Mouse (Mus musculus) induced T-regulatory cell, adult 2 months (primary cell): ENCODE measurements at regions not wholly inside any gene's neighbourhood (a gene's known extent, or its start where the extent isn't known, plus 50 kb on each side); places are given as distances from the start of the nearest gene placed in this dataset.

Experiments
- DNase-seq: peaks from one replicate; pipeline ENCODE4 v3.0.0-alpha.2; 2012; ENCODE audit warnings: low read depth

DNA sequence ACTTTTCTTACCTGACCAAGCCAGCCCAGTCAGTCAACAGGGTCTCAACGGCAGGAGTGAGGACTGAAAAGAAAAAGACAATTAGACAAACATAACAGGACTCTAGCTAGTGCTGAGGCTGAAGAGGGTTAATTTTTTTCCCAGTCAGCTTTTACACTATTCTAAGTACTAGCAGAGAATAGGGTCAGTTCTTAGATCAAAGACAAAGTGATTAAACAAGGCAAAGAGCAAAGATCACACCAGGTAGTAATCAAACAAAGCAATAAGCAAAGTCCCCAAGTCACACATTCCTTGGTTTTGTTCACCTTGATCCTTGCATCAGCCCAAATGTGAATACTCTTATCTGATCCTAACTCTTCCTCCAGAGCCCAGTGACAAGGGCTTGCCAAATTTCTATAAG, 267.8 kb upstream of the Tsc22d2 start:
- no peak for DNase-seq

DNA sequence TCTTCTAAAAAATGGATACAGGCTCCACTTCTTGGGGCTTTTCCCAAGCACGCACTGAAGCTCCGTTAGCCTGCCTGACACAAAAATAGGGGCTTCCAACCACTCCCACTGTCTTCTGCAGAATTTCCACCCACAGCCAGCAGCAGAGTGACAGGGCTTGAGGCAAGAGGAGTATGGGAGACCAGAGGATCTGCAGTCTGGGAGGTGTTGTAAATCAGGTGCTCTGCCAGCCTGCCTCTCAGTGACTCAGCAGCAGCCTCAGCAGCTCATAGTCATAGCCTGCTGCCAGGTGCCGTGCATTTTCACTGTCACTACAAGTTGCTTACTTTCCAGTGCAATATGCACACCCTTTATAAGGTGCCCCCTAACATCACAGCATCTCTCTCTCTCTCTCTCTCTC, 261.4 kb upstream of the Tsc22d2 start:
- no peak for DNase-seq

GRCm38 (mm10) chr3:58153874-58154756, 260.4 kb upstream of the Tsc22d2 start:
- DNase-seq: no peak

GRCm38 (mm10) chr3:58159384-58159783, 255.1 kb upstream of the Tsc22d2 start:
- peak; percentile 44 for DNase-seq

DNA sequence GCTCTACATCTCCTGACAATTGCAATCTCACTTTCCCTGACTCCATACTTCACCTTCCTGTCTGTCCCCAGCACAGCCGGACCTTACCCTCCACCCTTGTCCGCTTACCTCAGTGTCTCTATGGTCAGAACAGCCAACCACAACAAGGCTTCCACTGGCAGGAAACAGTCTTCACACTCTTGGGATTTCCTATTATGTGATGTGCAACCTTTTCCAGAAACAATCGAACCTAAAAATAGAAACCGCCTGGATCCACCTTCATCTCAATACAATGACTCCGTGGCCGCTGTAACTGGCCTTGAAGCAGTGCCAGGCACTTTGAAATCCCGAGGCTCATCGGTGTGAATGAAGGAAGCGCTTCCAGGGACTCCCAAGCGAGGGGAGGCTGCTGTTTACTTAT, 252.3 kb upstream of the Tsc22d2 start:
- no peak for DNase-seq

DNA sequence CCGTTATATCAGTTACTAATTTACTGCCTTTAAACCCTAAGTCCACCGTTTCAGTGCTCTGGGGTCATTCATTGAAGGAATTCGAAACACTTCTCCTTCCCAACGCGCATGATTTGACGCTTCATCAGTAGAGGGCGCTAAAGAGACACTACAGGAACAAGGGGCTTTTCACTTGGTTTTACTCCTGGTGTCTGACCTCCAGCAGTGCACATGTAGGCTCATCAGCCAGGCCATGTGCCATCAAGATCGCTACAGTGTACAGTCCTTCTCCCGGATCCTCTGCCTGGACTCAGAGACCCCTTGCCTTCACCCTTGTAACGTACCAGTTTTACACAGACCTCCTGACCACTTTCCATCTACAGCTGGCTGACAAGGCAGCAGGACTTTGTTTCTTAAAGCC, 250.7 kb upstream of the Tsc22d2 start:
- peak; percentile 35 for DNase-seq

GRCm38 (mm10) chr3:58166628-58167027, 247.9 kb upstream of the Tsc22d2 start:
- DNase-seq: no peak

DNA sequence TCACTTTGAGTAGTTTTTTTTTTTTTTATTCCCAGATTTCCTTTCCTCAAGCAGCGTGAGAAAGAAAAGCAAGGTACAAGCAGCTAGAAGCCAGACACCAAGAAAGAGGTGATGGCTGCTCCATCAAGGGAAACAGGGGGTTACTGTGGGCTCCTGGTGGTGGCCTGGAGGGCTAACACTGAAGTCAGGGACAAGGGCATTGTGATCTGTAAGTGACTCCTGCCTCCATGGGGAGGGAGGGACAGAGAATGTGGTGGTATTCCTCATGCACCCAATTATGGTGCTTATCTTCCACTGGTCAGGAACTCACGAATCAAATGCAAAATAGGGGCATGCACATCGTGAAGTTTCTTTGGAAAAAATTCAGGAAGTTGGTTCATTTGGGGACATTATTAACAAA, 247.4 kb upstream of the Tsc22d2 start:
- no peak for DNase-seq

- DNase-seq: no peak
These were observed 246.7 kb upstream of the Tsc22d2 start for GRCm38 (mm10) chr3:58167761-58168290.

DNA sequence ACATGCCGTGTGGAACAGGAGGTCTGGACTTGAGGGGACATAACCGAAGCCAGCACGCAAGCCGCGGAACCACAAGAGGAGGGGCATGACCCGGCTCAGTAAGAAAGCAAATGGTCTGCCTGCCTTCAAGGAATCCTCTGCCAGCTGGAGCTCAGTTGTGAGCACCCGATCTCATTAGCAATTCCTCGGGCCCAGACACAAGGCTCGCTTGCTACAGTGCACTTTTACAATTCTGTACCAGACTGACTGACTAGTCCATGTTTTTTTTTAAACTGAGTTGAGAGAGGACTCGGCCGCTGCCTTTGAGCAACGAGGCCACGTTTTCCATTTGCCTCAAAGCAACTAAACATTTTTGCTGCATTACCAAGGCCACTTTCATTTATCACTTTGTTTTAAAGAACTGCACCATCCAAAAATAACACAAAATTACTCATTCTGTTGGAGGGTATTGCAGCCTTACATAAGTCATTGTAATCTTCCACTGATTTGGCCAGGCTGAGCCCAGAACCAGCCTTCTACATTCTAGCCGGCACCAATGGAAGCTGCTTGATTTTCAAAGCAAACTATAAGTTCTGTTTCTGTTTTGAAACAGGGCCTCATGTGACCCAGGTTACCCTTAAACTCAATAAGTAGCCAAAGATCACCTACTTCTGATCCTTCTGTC, 245.9 kb upstream of the Tsc22d2 start:
- no peak for DNase-seq

- DNase-seq: no peak
These were observed 244.7 kb upstream of the Tsc22d2 start for GRCm38 (mm10) chr3:58169786-58170185.

DNA sequence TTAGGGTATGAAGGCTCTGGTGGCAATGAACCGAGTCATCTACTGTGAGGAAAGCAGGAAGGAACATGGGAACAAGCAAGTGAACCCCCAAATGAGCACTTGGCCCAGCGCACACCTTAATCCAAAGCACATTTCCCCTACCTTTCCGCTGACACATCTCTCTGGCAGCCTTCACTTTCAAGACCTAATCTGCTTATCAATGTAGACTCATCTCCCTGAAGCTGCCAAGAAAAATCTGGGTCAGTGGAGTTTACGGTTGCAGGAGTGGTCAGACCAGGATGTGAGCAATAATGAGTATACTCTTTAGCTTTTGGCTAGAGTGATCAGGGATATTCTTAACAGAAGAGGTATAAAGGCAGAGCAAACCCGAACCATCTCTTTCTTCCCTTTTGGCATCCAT, 242.4 kb upstream of the Tsc22d2 start:
- DNase-seq: no peak

GRCm38 (mm10) chr3:58173821-58174220, 240.7 kb upstream of the Tsc22d2 start:
- no peak for DNase-seq

DNA sequence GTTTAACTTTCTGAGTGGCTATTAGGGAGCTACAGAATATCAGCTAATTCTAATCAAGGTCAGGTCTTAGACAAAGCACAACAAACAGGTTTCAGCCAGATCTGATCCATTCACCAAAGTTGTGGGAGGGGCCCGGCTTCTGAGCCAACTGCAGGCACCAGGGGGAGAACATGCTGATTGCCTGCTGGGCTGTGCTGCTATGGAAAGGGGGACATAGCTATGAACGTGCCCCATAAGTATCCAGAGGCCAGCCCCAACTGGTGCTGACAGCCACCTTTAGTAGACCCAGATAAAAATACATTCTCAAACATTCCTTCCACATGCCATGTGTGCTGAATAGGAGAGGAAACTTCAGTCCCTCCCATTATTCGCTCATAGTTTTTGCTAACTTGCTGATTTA, 232.8 kb upstream of the Tsc22d2 start:
- no peak for DNase-seq

DNA sequence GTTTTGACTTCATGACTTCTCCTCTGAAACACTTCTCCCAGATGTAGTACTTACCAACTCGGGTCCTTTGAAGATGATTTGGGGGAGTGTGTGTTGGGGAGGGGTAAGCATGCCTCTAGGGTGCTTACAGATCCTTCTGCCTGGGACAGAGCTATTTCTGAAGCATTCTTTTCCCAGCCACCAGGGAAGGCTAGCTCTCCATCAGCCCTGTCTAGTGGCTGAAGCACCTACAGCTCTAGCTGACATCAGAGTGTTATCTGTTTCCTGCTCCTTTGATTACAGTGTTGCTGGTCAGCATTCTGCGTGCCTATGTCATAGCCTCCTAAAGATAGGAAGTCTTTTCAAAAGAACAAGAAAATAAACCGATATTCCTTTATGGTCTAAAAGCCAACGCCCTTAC, 232.2 kb upstream of the Tsc22d2 start:
- DNase-seq: no peak

DNA sequence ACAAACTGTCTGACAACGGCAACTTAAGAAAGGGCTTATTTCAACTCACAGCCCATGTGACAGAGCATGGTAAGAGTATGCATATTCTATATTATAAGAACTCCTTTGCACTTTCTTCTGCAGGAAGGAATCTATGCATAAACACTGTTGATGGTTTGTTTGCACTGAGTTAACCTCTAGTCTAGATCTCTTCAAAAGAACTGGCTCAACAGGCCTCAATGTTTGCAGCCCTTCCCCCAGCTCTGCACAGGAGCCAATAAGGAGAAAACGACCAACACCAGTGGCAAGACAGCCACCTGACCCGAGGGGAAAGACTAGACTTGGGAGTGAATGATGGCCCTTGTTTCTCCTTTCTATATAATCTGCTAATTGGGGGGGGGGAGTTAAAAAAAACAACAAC, 231.2 kb upstream of the Tsc22d2 start:
- DNase-seq: no peak

DNA sequence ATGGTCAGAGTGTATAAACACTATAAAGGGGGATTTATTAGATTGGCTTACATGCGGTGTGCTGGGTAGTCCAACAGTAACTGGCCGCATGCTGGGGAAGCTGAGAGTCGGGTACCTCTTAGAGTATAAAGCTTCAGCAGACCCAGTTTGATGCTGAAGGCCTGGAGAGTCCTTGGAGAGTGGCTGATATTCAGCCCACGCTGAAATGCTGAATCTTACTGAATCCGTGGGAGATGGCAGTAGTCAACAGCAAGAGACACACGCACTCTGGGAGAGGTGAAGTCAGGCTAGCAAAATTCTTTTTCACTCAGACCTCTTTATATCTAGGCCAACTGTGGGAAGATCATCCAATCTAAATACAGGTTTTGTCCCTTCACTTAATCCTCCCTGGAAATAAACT, 214.1 kb upstream of the Tsc22d2 start:
- DNase-seq: no peak

DNA sequence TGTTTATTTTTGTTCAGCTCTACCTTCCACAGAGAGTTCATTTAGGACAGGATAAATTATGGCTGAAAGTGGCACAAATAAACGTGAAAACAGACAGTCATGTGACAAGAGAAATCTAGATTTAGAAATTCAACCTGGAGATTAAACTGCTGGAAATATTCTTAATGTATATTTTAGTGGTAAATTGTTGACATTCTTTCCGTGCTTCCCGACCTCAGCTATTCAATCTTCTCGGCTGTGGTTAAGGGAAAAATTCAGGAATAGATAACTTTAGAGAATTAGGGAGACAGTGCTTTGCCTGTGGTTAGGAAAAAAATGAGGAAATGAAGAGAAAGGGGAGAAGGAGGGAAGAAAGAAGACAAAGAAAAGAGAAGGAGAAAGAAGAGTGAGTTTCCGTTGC, 211.7 kb upstream of the Tsc22d2 start:
- no peak for DNase-seq

GRCm38 (mm10) chr3:58203806-58204205, 210.7 kb upstream of the Tsc22d2 start:
- DNase-seq: no peak

GRCm38 (mm10) chr3:58205526-58205925, 209.0 kb upstream of the Tsc22d2 start:
- no peak for DNase-seq

DNA sequence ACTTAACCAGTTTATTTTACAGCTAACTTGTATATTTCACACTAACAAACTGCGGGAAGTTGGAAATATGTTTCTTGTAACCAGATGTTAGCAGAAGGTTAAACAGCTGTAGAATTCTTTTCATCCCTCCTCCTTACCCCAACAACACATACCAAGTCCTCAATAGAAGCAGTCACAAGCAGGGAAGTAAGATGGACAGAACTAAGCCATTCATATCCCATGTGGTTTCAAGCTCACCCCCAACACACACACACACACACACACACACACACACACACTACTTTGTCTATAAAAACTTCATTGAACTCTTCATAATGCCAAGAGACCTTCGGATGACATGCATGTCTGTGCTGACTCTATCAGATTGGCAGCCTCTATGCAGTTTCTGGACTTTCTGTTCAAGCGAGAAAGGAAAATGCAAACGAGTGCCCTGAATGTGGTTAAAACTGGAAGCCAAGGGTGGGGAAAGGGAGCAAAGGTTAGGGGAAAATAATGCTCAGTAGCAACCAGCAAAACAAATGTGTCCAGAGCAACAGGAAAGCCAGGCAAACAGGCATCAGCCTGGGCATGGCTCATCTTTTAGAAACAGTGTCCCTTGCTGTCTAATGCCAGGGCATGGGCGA, 207.6 kb upstream of the Tsc22d2 start:
- DNase-seq: no peak

DNA sequence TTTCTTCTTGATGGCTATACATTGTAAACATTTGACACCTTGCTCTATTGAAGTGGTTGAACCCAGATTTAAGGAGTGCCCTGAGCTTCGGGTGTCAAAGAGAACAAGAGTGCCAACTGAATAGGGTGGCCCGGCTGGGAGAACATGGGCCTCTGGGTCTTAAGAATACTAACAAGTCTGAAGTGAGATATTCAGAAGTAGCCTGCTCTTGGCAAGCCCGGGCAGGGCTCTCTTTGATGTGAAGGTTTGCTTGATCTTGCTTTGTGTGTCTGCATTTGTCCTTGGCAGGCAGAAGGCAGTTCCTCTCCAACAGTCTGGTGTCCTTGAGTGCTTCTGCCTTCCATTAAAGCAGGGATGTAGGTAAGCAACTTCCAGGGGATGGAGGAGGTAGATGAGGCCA, 203.5 kb upstream of the Tsc22d2 start:
- DNase-seq: no peak

GRCm38 (mm10) chr3:58224696-58225095, 189.8 kb upstream of the Tsc22d2 start:
- no peak for DNase-seq
